Mouse (Mus musculus) midbrain, embryonic 14.5 days (tissue): Measurements from ENCODE around the gene Nanog. TPM values are rescaled to one million over a fixed set of nuclear protein-coding genes. Genes with fewer than 3 reads are reported as not detected.
A peak's percentile ranks its signal among the peaks of the same experiment; 100 is the strongest.

Experiments
- ATAC-seq: fragments of 200-750 bp; cut with Nextera tagmentation; 2 replicates; pipeline ENCODE4 v1.8.0; 2017; ENCODE audit warnings: moderate number of reproducible peaks, moderate library complexity; ENCODE audit not compliant: low FRiP score, low TSS enrichment
- DNase-seq: peaks from one replicate; pipeline ENCODE4 v3.0.0-alpha.2; 2015
- H3K27ac ChIP-seq: fragments of 300-500 bp; sonication (generic); replicated peaks from 2 replicates; pipeline ENCODE4 v1.5.1; 2014; ENCODE audit warnings: mild to moderate bottlenecking, low read depth, low read length, moderate library complexity
- H3K27me3 ChIP-seq: fragments of 300-500 bp; sonication (generic); 2 replicates; pipeline ENCODE4 v1.6.1; 2014; ENCODE audit warnings: low read length, control low read depth, mixed read lengths; ENCODE audit not compliant: control insufficient read depth, insufficient read depth
- H3K36me3 ChIP-seq: fragments of 300-500 bp; sonication (generic); 2 replicates; pipeline ENCODE4 v1.6.1; 2014; ENCODE audit warnings: low read length, control low read depth; ENCODE audit not compliant: control insufficient read depth, insufficient read depth
- H3K4me1 ChIP-seq: fragments of 300-500 bp; sonication (generic); 2 replicates; pipeline ENCODE4 v1.6.1; 2014; ENCODE audit warnings: mild to moderate bottlenecking, antibody characterized with exemption, low read length, control low read depth; ENCODE audit not compliant: control insufficient read depth, insufficient read depth
- H3K4me2 ChIP-seq: fragments of 300-500 bp; sonication (generic); 2 replicates; pipeline ENCODE4 v1.6.1; 2014; ENCODE audit warnings: mild to moderate bottlenecking, low read length, moderate library complexity
- H3K4me3 ChIP-seq: fragments of 300-500 bp; sonication (generic); replicated peaks from 2 replicates; pipeline ENCODE4 v1.5.1; 2014; ENCODE audit warnings: low read depth, low read length
- H3K9ac ChIP-seq: fragments of 300-500 bp; sonication (generic); replicated peaks from 2 replicates; pipeline ENCODE4 v1.6.1; 2014; ENCODE audit warnings: mild to moderate bottlenecking, low read length, moderate library complexity
- H3K9me3 ChIP-seq: fragments of 300-500 bp; sonication (generic); 2 replicates; pipeline ENCODE4 v1.6.1; 2016; ENCODE audit warnings: low read length, control low read depth, mixed read lengths; ENCODE audit not compliant: control insufficient read depth
- WGBS: fragments of 180-500 bp; shearing (Covaris S2); extraction: QIAGEN DNeasy Blood & Tissue Kit; methylation state at CpG from one replicate; pipeline ENCODE4 v1.1.7; 2014; 5-methylcytosine and 5-hydroxymethylcytosine counted together
- polyA plus RNA-seq: library from polyadenylated mRNA; unstranded; fragments of >200 nt; fragmentation: Nextera tagmentation; extraction: Ambion mirVana; gene quantifications from 2 replicates; pipeline ENCODE4 v1.2.1, GENCODE M21; 2014

Gene Nanog
- 0.11 TPM in 1 of 2 replicates, not detected in the other for polyA plus RNA-seq

DNA sequence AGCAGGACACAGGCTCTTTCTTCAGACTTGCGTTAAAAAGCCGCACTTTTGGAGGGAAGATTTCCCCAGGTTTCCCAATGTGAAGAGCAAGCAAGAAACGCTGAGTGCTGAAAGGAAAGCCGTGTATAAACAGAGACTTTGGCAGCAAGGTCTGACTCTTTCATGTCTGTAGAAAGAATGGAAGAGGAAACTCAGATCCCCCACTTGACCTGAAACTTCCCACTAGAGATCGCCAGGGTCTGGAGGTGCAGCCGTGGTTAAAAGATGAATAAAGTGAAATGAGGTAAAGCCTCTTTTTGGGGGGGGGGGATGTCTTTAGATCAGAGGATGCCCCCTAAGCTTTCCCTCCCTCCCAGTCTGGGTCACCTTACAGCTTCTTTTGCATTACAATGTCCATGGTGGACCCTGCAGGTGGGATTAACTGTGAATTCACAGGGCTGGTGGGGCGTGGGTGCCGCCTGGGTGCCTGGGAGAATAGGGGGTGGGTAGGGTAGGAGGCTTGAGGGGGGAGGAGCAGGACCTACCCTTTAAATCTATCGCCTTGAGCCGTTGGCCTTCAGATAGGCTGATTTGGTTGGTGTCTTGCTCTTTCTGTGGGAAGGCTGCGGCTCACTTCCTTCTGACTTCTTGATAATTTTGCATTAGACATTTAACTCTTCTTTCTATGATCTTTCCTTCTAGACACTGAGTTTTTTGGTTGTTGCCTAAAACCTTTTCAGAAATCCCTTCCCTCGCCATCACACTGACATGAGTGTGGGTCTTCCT lies at the start of gene Nanog:
Nanog (plus strand) TSS at position 454 of the 765 bp plus-strand sequence.
- ATAC-seq (no peak), DNase-seq (no peak)
- Histone ChIP-seq H3K4me1 (peaks cover 5% of the 10 kb centered on the region; the same call in 1 of the 2 replicates), H3K9ac (no peak within 1 kb of the TSS), H3K36me3 (no peaks in the 10 kb centered on the region), H3K27ac (no peak within 1 kb of the TSS), H3K4me2 (no peak within 1 kb of the TSS), H3K9me3 (no peaks in the 10 kb centered on the region), H3K27me3 (no peaks in the 10 kb centered on the region), H3K4me3 (no peak within 1 kb of the TSS)
- 21% methylated on average over 12 of the region's 12 CpGs for WGBS

DNA sequence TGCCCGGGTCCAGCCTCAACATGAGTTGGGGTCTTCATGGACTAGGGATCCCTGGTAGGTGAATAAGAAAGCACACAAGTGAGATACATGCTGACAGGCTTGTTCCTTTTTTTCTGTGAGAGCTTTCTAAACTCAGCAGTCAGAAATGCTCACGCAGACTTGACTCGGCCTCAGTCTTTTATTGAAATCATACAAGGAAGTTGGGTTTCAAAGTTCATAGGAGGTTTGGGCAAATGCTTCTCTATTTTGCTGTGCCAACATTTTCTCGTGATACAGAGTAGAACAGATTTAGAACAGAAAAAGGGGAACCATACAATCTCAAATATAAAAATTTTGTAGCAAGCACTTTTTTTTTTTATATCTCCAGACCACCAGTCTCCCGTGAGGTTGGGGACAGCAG lies 49.7 kb upstream of the Nanog start:
- WGBS = 90% methylated on average over 5 of the region's 5 CpGs
- H3K4me2 ChIP-seq = no peak overlapping the region
- no peak for DNase-seq

DNA sequence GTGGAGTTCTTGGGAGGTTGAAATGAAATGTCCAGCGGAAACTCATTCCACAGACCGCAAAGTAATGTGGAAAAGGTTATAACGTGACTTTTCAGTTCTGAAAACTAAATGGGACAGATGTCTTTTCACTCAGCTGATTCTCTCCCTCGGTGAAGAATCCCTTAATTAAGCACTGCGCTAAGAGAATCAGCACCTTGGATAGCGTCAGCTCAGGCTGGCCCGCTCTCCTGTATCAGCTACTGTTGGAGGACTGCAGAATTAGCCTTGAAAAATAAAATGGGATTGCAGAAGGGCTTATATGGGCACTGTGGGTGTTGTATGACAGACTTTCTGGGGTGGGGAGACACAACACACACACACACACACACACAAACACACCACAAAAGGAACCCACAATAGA lies 47.7 kb upstream of the Nanog start:
- no peaks in the 10 kb centered on the region for H3K9me3 ChIP-seq
- WGBS = 21% methylated on average over 7 of the region's 7 CpGs

More for the DNA sequence above, 49.7 kb upstream of the Nanog start:
- no peaks in the 10 kb centered on the region for H3K27me3 ChIP-seq
- H3K27ac ChIP-seq = no peak overlapping the region
- no peak overlapping the region for H3K4me3 ChIP-seq
- H3K36me3 ChIP-seq = no peaks in the 10 kb centered on the region
- H3K9me3 ChIP-seq = no peaks in the 10 kb centered on the region
- no peaks in the 10 kb centered on the region for H3K4me1 ChIP-seq
- no peak for ATAC-seq
- H3K9ac ChIP-seq = no peak overlapping the region

DNA sequence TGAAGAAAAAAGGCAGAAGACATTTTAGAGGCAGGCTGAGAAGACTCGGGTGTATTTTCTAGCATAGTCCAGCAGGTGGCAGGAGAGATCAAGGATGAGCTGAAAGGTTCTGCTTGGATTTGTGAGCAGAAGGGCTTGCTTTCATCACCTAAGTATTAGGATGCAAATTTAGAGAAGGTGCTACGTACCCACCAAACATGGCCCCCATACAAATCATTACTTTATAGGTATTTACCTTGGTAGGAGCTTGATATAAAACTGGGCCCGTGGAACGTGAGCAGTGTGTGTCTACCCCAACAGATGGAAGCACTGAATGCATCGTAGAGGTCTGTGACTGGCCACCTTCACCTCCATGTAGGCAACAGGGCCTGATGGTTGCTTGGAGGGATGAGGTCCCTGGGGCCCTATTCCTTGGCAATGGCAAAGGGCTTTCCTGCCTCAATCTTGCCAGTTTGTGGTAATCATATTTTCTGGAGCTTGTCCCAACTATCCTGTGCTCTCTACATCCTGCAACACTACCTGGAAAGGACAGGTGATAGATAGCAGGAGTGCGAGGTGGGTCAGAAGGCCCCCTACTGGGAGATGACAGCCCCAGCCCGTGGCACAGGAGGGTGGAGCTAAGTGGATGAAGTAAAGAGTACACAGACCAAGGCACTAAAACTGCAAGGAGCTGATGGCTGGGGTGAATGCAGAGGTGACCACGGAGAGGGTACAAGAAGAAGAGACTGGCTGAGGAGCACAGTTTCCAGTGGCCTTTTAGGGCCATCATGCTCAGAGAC lies 46.5 kb upstream of the Nanog start:
- peak; percentile 87 for DNase-seq
- WGBS = 47% methylated on average over 8 of the region's 8 CpGs

More for the DNA sequence above, 47.7 kb upstream of the Nanog start:
- ATAC-seq (no peak), DNase-seq (peak; percentile 54)
- Histone ChIP-seq H3K27ac (no peak overlapping the region), H3K4me3 (no peak overlapping the region), H3K27me3 (no peaks in the 10 kb centered on the region), H3K4me2 (no peak overlapping the region), H3K9ac (no peak overlapping the region), H3K4me1 (no peaks in the 10 kb centered on the region), H3K36me3 (no peaks in the 10 kb centered on the region)

DNA sequence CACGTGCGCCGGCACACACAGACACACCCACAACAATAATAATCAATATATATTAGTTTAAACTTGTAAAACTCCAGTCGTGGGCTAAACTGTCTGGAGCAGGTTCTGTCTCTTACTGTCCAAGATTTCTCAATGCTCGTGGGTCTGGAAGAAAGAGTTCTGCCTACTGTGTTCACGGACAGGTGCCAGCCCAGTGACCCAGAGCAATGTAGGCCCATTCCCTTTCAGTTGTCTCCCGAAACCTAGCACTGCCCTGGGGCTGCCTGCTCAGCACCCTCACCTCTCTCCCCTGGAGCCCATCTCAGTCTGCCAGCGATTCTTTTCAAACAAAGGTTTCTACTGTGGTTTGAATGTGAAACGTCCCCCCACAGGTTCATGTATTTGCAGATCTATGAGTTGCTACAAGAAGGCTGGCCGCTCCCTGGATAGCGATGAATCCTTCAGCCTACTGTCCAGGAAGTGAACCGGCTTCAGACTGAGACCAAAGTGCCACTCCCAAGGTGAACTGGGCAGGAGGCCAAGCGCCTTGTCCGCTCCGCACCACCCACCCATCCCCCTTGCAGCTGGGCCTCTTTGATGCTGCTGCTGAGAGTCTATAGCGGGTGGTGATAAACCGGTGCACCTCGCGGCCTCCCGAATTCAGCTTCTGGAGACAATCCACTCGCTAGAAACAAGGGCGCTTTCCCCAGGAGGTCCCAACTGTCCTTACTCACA lies 44.6 kb upstream of the Nanog start:
- ATAC-seq = no peak
- Histone ChIP-seq H3K9ac (no peak overlapping the region), H3K9me3 (no peaks in the 10 kb centered on the region), H3K4me3 (no peak overlapping the region), H3K36me3 (no peaks in the 10 kb centered on the region), H3K4me1 (no peaks in the 10 kb centered on the region), H3K4me2 (no peak overlapping the region), H3K27ac (no peak overlapping the region), H3K27me3 (no peaks in the 10 kb centered on the region)
- WGBS = 37% methylated on average over 22 of the region's 22 CpGs
- DNase-seq = peak; percentile 38

More for the DNA sequence above, 46.5 kb upstream of the Nanog start:
- peak; percentile 46; the same call in 1 of the 2 replicates for ATAC-seq
- no peaks in the 10 kb centered on the region for H3K27me3 ChIP-seq
- H3K4me2 ChIP-seq = no peak overlapping the region
- H3K9ac ChIP-seq = no peak overlapping the region
- H3K36me3 ChIP-seq = no peaks in the 10 kb centered on the region
- no peak overlapping the region for H3K4me3 ChIP-seq
- H3K9me3 ChIP-seq = no peaks in the 10 kb centered on the region
- H3K27ac ChIP-seq = no peak overlapping the region
- no peaks in the 10 kb centered on the region for H3K4me1 ChIP-seq

DNA sequence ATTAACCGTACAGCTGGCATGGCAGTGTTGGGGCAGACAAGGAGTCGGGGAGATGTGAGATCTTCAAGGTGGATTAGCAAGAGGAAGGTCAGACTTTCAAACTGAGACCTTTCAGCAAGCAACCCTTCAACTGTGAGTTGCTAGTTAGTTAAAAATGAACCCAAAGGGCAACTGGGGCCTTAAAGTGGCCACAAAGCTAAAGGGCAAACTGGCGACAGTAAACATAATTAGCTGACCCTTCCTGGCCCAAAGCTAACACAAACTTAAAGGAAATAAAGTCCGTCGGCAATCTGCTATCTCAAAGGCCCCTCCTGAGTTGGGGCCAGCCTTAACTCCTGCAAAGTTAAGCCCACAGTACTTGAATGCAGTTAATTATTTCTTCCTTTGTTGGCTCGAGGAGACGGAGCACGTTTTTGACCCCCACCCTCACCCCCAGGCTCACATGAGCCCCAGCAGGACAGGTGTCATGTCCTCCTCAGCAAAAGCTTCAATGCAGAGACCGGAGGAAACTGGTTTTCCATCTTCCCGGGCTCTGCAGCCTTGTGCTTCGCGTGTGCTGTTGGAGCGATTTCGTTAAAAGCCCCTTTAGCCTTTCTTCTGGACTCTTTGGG lies 43.6 kb upstream of the Nanog start:
- no peak for ATAC-seq
- 48% methylated on average over 14 of the region's 14 CpGs for WGBS
- no peak overlapping the region for H3K4me3 ChIP-seq
- no peaks in the 10 kb centered on the region for H3K4me1 ChIP-seq
- H3K9ac ChIP-seq = no peak overlapping the region
- H3K9me3 ChIP-seq = no peaks in the 10 kb centered on the region
- H3K27me3 ChIP-seq = no peaks in the 10 kb centered on the region
- no peak overlapping the region for H3K27ac ChIP-seq
- DNase-seq = no peak
- H3K36me3 ChIP-seq = no peaks in the 10 kb centered on the region
- H3K4me2 ChIP-seq = no peak overlapping the region

DNA sequence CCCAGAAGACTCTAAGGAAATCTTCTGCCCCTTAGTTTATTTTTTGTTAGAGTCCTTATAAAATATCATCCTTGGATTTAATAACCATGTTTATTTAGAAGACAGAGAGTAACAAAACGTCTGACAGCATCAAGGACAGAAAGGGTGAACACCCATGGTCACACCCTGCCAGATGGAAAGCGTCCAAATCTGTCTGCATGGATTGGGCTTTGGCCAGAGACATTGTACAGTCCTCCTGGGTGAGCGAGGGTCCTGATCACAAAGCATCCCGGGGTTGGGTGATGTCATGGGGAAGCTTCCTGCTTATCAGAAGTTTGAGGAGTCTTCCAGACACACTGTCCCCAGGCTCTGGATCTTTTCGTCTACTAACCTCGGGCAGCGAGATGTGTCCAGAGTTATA lies 41.4 kb upstream of the Nanog start:
- Histone ChIP-seq H3K36me3 (no peaks in the 10 kb centered on the region), H3K9ac (no peak overlapping the region), H3K4me2 (no peak overlapping the region), H3K27me3 (no peaks in the 10 kb centered on the region), H3K4me1 (no peaks in the 10 kb centered on the region), H3K27ac (no peak overlapping the region), H3K9me3 (no peaks in the 10 kb centered on the region), H3K4me3 (no peak overlapping the region)
- no peak for DNase-seq
- WGBS = 86% methylated on average over 7 of the region's 7 CpGs
- ATAC-seq = no peak

DNA sequence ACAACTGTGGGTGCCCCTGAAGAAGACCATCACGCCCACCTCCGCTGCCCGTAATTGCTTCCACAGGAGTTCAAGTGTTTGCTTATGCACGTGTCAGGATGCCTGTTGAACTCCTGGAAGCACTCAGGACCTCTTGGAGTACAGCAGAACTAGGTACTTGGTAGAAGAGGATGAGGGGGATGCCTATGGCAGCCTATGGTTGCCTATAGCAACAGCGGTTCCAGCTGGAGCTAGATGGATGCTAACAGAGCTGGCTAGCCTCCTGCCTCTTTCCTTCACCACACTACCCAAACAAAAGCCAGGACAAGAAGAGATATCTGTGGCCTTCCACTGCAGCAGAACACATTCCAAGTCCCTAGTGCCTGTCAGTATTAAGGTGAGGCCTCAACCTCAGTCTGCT lies 39.6 kb upstream of the Nanog start:
- no peak for DNase-seq
- no peaks in the 10 kb centered on the region for H3K9me3 ChIP-seq
- no peak overlapping the region for H3K4me3 ChIP-seq
- 63% methylated on average over 5 of the region's 5 CpGs for WGBS
- H3K27ac ChIP-seq = no peak overlapping the region
- no peaks in the 10 kb centered on the region for H3K27me3 ChIP-seq
- ATAC-seq = no peak
- no peak overlapping the region for H3K9ac ChIP-seq
- H3K4me1 ChIP-seq = no peaks in the 10 kb centered on the region
- H3K36me3 ChIP-seq = no peaks in the 10 kb centered on the region
- H3K4me2 ChIP-seq = no peak overlapping the region
